Mouse (Mus musculus) neural tube, embryonic 11.5 days (tissue): ENCODE measurements around the gene Slc7a8. TPM values are rescaled to one million over a fixed set of nuclear protein-coding genes. Genes with fewer than 3 reads are reported as not detected.

Source experiments
- ATAC-seq: fragments of 200-750 bp; cut with Nextera tagmentation; 2 replicates; pipeline ENCODE4 v1.8.0; 2017; ENCODE audit warnings: moderate number of reproducible peaks, mild to moderate bottlenecking, moderate TSS enrichment, moderate library complexity; ENCODE audit not compliant: insufficient read depth, low FRiP score, low TSS enrichment
- DNase-seq: peaks from one replicate; pipeline ENCODE4 v3.0.0-alpha.2; 2015; ENCODE audit warnings: low spot score
- H3K27ac ChIP-seq: fragments of 300-500 bp; sonication (generic); 2 replicates; pipeline ENCODE4 v1.5.1; 2014; ENCODE audit warnings: low read depth, mild to moderate bottlenecking, low read length
- H3K27me3 ChIP-seq: fragments of 300-500 bp; sonication (generic); 2 replicates; pipeline ENCODE4 v1.6.1; 2014; ENCODE audit warnings: mild to moderate bottlenecking, low read length, mixed read lengths; ENCODE audit not compliant: control insufficient read depth, insufficient read depth
- H3K36me3 ChIP-seq: fragments of 300-500 bp; sonication (generic); 2 replicates; pipeline ENCODE4 v1.6.1; 2014; ENCODE audit warnings: mild to moderate bottlenecking, low read length, moderate library complexity, mixed read lengths; ENCODE audit not compliant: control insufficient read depth, insufficient read depth
- H3K4me1 ChIP-seq: fragments of 300-500 bp; sonication (generic); 2 replicates; pipeline ENCODE4 v1.6.1; 2014; ENCODE audit warnings: low read length, mixed read lengths; ENCODE audit not compliant: control insufficient read depth, insufficient read depth
- H3K4me2 ChIP-seq: fragments of 300-500 bp; sonication (generic); 2 replicates; pipeline ENCODE4 v1.6.1; 2014; ENCODE audit warnings: low read depth, mild to moderate bottlenecking, moderate library complexity
- H3K4me3 ChIP-seq: fragments of 300-500 bp; sonication (generic); 2 replicates; pipeline ENCODE4 v1.5.1; 2014; ENCODE audit warnings: low read depth, low read length
- H3K9ac ChIP-seq: fragments of 300-500 bp; sonication (generic); 2 replicates; pipeline ENCODE4 v1.6.1; 2014; ENCODE audit warnings: mild to moderate bottlenecking, low read length
- H3K9me3 ChIP-seq: fragments of 300-500 bp; sonication (generic); 2 replicates; pipeline ENCODE4 v1.6.1; 2016; ENCODE audit warnings: low read length; ENCODE audit not compliant: control insufficient read depth
- WGBS: fragments of 180-500 bp; shearing (Covaris S2); extraction: QIAGEN DNeasy Blood & Tissue Kit; methylation state at CpG from one replicate; pipeline ENCODE4 v1.1.7; 2014; 5-methylcytosine and 5-hydroxymethylcytosine counted together
- polyA plus RNA-seq: library from polyadenylated mRNA; unstranded; fragments of >200 nt; fragmentation: Nextera tagmentation; extraction: Ambion mirVana; gene quantifications from 2 replicates; pipeline ENCODE4 v1.2.1, GENCODE M21; 2014

The Slc7a8 gene
- polyA plus RNA-seq, 1 experiment from 2014 or later: 3.2 TPM

DNA sequence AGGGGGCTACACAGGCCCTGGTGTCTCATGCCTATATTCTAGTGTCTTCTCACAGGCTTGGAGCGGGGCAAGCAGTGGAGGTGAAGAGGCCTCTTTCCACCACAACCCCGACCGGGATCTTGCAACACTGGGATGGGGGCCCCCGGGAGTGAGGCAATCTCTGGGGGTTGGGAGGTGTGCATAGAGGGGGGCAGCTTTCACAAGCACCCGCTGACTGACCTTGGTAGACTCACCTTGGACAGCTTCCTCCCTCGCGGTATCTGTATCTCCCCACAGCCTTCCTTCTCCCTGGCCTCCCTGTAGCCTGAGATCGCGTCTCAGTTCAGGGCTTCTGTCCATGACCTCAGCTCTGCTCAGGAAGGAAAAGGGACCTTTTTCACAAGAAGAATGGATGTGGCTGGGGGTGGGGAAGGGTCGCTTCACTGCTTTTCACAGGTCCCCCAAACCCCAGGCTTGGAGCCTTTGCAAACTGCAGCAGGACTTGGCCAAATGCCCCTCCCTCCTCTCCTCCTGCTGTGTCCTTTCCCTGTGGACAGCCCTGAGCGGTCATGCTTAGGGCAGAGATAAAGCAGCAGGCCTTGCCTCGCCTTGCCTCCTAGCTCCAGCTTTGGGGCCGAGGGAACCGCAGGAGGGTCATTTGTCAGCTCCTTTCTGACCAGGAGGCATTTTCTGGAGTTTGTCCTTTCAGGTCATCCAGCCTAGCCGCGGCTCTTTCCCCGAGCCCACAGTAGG is 75.0 kb downstream of the Slc7a8 start:
- H3K4me3 ChIP-seq: no peak overlapping the region
- H3K27me3 ChIP-seq: no peaks in the 10 kb centered on the region
- no peak overlapping the region for H3K27ac ChIP-seq
- no peak overlapping the region for H3K4me2 ChIP-seq
- no peaks in the 10 kb centered on the region for H3K4me1 ChIP-seq
- no peaks in the 10 kb centered on the region for H3K9me3 ChIP-seq
- DNase-seq: no peak
- H3K9ac ChIP-seq: no peak overlapping the region
- no peak for ATAC-seq
- 65% methylated on average over 17 of the region's 17 CpGs for WGBS
- H3K36me3 ChIP-seq: no peaks in the 10 kb centered on the region

DNA sequence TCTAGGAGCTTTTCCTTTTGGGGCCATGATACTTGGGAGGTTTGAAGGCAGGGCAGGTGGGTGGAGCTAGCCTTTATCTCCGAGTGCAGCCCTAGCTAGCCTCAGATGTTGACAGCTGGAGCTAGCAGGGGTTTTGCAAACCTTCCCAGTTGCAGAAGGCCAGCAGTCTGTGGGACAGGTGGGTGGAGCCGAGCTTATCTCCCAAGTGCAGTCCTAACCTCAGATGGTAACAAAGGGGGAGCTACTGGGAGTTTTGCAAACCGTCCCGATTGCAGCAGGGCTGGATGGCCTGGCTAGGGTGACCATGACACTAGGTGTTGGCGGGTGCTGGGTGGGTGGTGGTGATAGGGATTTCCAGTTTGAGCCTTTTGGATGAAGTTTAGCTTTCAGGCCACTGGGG is 75.9 kb downstream of the Slc7a8 start:
- Histone ChIP-seq H3K4me2 (no peak overlapping the region), H3K9ac (no peak overlapping the region), H3K9me3 (no peaks in the 10 kb centered on the region), H3K27ac (no peak overlapping the region), H3K4me3 (no peak overlapping the region), H3K27me3 (no peaks in the 10 kb centered on the region), H3K4me1 (no peaks in the 10 kb centered on the region), H3K36me3 (no peaks in the 10 kb centered on the region)
- WGBS: 60% methylated on average over 5 of the region's 5 CpGs
- ATAC-seq (no peak), DNase-seq (no peak)

GRCm38 (mm10) chr14:54703207-54703606 is 78.5 kb downstream of the Slc7a8 start:
- no peaks in the 10 kb centered on the region for H3K27me3 ChIP-seq
- no peak overlapping the region for H3K27ac ChIP-seq
- DNase-seq: no peak
- WGBS: 65% methylated on average over 10 of the region's 10 CpGs
- no peaks in the 10 kb centered on the region for H3K36me3 ChIP-seq
- H3K9me3 ChIP-seq: no peaks in the 10 kb centered on the region
- H3K4me1 ChIP-seq: no peaks in the 10 kb centered on the region
- no peak overlapping the region for H3K4me2 ChIP-seq
- ATAC-seq: no peak
- no peak overlapping the region for H3K4me3 ChIP-seq
- no peak overlapping the region for H3K9ac ChIP-seq

GRCm38 (mm10) chr14:54701298-54701697 is 80.4 kb downstream of the Slc7a8 start:
- WGBS: 7% methylated on average over 6 of the region's 6 CpGs
- Histone ChIP-seq H3K4me3 (no peak overlapping the region), H3K9me3 (no peaks in the 10 kb centered on the region), H3K27me3 (no peaks in the 10 kb centered on the region), H3K4me2 (no peak overlapping the region), H3K36me3 (no peaks in the 10 kb centered on the region), H3K9ac (no peak overlapping the region), H3K4me1 (no peaks in the 10 kb centered on the region), H3K27ac (no peak overlapping the region)
- DNase-seq (peak; percentile 77), ATAC-seq (no peak)

GRCm38 (mm10) chr14:54699586-54699985 is 82.2 kb downstream of the Slc7a8 start:
- no peaks in the 10 kb centered on the region for H3K36me3 ChIP-seq
- H3K4me3 ChIP-seq: no peak overlapping the region
- DNase-seq: no peak
- ATAC-seq: no peak
- H3K27ac ChIP-seq: no peak overlapping the region
- H3K4me1 ChIP-seq: no peaks in the 10 kb centered on the region
- 47% methylated on average over 3 of the region's 3 CpGs for WGBS
- no peak overlapping the region for H3K4me2 ChIP-seq
- no peaks in the 10 kb centered on the region for H3K9me3 ChIP-seq
- H3K9ac ChIP-seq: no peak overlapping the region
- H3K27me3 ChIP-seq: no peaks in the 10 kb centered on the region

DNA sequence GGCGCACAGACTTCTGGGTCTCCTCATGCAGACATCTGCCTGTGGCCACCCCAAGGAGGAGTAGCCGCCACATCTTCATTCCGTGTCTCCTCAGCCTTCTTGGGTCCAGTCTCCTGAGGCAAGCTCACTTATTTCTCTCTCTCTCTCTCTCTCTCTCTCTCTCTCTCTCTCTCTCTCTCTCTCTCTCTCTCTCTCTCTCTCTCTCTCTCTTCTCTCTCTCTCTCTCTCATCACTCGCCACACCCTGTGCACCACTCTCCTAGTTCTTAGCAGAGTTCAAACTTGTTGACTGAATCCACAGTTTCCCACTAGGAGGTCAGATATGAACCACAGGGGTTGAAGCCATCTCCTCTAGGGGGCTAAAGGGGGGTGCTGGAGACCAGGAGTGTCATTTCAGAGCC is 83.0 kb downstream of the Slc7a8 start, which contains the start of gene Gm29776:
Gene Gm29776, minus strand, starts transcription at position 101 of the 400 bp plus-strand sequence.
- Histone ChIP-seq H3K9me3 (no peaks in the 10 kb centered on the region), H3K9ac (no peak within 1 kb of the TSS), H3K4me1 (no peaks in the 10 kb centered on the region), H3K4me2 (no peak within 1 kb of the TSS), H3K27ac (no peak within 1 kb of the TSS), H3K4me3 (no peak within 1 kb of the TSS), H3K27me3 (no peaks in the 10 kb centered on the region), H3K36me3 (no peaks in the 10 kb centered on the region)
- ATAC-seq (no peak), DNase-seq (no peak)
- 63% methylated on average over 4 of the region's 4 CpGs for WGBS

- ATAC-seq (no peak), DNase-seq (no peak)
- WGBS: 90% methylated on average over 4 of the region's 4 CpGs
- Histone ChIP-seq H3K4me1 (no peaks in the 10 kb centered on the region), H3K27ac (no peak overlapping the region), H3K4me3 (no peak overlapping the region), H3K27me3 (no peaks in the 10 kb centered on the region), H3K9me3 (no peaks in the 10 kb centered on the region), H3K36me3 (peaks cover 5% of the 10 kb centered on the region), H3K9ac (no peak overlapping the region), H3K4me2 (no peak overlapping the region)
These were observed 85.0 kb downstream of the Slc7a8 start for GRCm38 (mm10) chr14:54696752-54697151.

GRCm38 (mm10) chr14:54695042-54695441 is 86.7 kb downstream of the Slc7a8 start:
- DNase-seq: no peak
- Histone ChIP-seq H3K27me3 (no peaks in the 10 kb centered on the region), H3K4me3 (no peak overlapping the region), H3K9ac (no peak overlapping the region), H3K4me2 (no peak overlapping the region), H3K4me1 (no peaks in the 10 kb centered on the region), H3K9me3 (no peaks in the 10 kb centered on the region), H3K27ac (no peak overlapping the region), H3K36me3 (peaks cover 9% of the 10 kb centered on the region)
- ATAC-seq: no peak
- WGBS: 80% methylated on average over 6 of the region's 6 CpGs

- 10% methylated on average over 8 of the region's 8 CpGs for WGBS
- no peak for ATAC-seq
- peaks cover 9% of the 10 kb centered on the region for H3K36me3 ChIP-seq
- no peaks in the 10 kb centered on the region for H3K9me3 ChIP-seq
- H3K27me3 ChIP-seq: no peaks in the 10 kb centered on the region
- no peak for DNase-seq
- H3K4me2 ChIP-seq: peak overlapping the region; percentile 63
- peaks cover 10% of the 10 kb centered on the region for H3K4me1 ChIP-seq
- H3K4me3 ChIP-seq: peak overlapping the region; percentile 84
- peak overlapping the region; percentile 65 for H3K9ac ChIP-seq
- H3K27ac ChIP-seq: no peak overlapping the region
These were observed 94.5 kb downstream of the Slc7a8 start for GRCm38 (mm10) chr14:54687251-54687650.
